ENCODE assay signal across 31 mouse cellular contexts in genomic region chr6:148768419-148768818, GRCm38 (mm10).
DNase-seq lines count a peak whose midpoint lies in the region; ATAC-seq and TF ChIP-seq lines count a peak whose summit lies in the region.
"Had no signal": no experiment of that assay in that cellular context is flagged by ENCODE, and none has a peak within 500 bp of the region (broad histone marks: within the 10 kb centered on the region; RNA-seq: fewer than 3 reads in every experiment).

No protein-coding gene starts in this region.

- TF ChIP-seq EP300 in ES-Bruce4 (IDR thresholded peaks at IDR 0.05; ENCODE audit: insufficient read depth, low read depth, low read length) = no peak

- WGBS in forebrain, embryonic 13.5 days = 84% methylated on average over 12 of the region's 12 CpGs
- WGBS in forebrain, embryonic 16.5 days = 84% methylated on average over 12 of the region's 12 CpGs
- WGBS in midbrain, embryonic 11.5 days = 82% methylated on average over 12 of the region's 12 CpGs
- WGBS in midbrain, embryonic 14.5 days = 80% methylated on average over 12 of the region's 12 CpGs
- WGBS in intestine, embryonic 15.5 days = 90% methylated on average over 12 of the region's 12 CpGs

- no peak overlapping the region for H3K4me3 ChIP-seq in forebrain, embryonic 13.5 days
- no peak overlapping the region for H3K4me3 ChIP-seq in forebrain, embryonic 16.5 days (replicated peaks; ENCODE audit: low read length)
- no peak overlapping the region for H3K4me3 ChIP-seq in midbrain, embryonic 11.5 days (ENCODE audit: low read depth, low read length)
- no peak overlapping the region for H3K4me3 ChIP-seq in midbrain, embryonic 14.5 days (replicated peaks; ENCODE audit: low read depth, low read length)
- peak overlapping the region; percentile 15 for H3K4me3 ChIP-seq in ES-Bruce4 (ENCODE audit: low read depth, low read length)
- H3K4me3 ChIP-seq in intestine, embryonic 15.5 days (replicated peaks) = no peak overlapping the region
- H3K4me3 ChIP-seq: forebrain, embryonic 12.5 days; heart, embryonic 13.5 days; limb, embryonic 12.5 days; liver, embryonic 13.5 days; megakaryocyte, embryonic 14.5 days; neural tube, embryonic 13.5 days; stomach, embryonic 15.5 days had no signal

- H3K9ac ChIP-seq in forebrain, embryonic 13.5 days = no peak overlapping the region
- no peak overlapping the region for H3K9ac ChIP-seq in forebrain, embryonic 16.5 days (replicated peaks; ENCODE audit: low read depth, low read length)
- no peak overlapping the region for H3K9ac ChIP-seq in midbrain, embryonic 11.5 days (ENCODE audit: low read length)
- H3K9ac ChIP-seq in midbrain, embryonic 14.5 days (replicated peaks; ENCODE audit: low read length) = no peak overlapping the region
- peak overlapping the region; percentile 31; the same call in 1 of the 2 replicates for H3K9ac ChIP-seq in ES-Bruce4 (ENCODE audit: low read depth, poor library complexity, severe bottlenecking)
- no peak overlapping the region for H3K9ac ChIP-seq in intestine, embryonic 15.5 days
- H3K9ac ChIP-seq: forebrain, embryonic 12.5 days; heart, embryonic 13.5 days; hindbrain, embryonic 14.5 days; limb, embryonic 12.5 days; liver, embryonic 13.5 days; neural tube, embryonic 13.5 days; stomach, embryonic 15.5 days had no signal

- H3K36me3 ChIP-seq in forebrain, embryonic 13.5 days (ENCODE audit: poor library complexity, severe bottlenecking) = peaks cover 25% of the 10 kb centered on the region
- H3K36me3 ChIP-seq in forebrain, embryonic 16.5 days (ENCODE audit: control insufficient read depth, insufficient read depth) = 0 out of 2 replicates have a peak, but pooled peaks cover 3% of the 10 kb centered on the region
- no peaks in the 10 kb centered on the region for H3K36me3 ChIP-seq in midbrain, embryonic 11.5 days (ENCODE audit: control insufficient read depth, insufficient read depth, low read length)
- peaks cover 18% of the 10 kb centered on the region for H3K36me3 ChIP-seq in midbrain, embryonic 14.5 days (ENCODE audit: control insufficient read depth, insufficient read depth, low read length)
- 0 out of 2 replicates have a peak, but pooled peaks cover 2% of the 10 kb centered on the region for H3K36me3 ChIP-seq in ES-Bruce4 (ENCODE audit: control insufficient read depth, insufficient read depth, low read length, poor library complexity, severe bottlenecking)
- H3K36me3 ChIP-seq in intestine, embryonic 15.5 days = no peaks in the 10 kb centered on the region

- H3K27ac ChIP-seq in forebrain, embryonic 13.5 days = no peak overlapping the region
- no peak overlapping the region for H3K27ac ChIP-seq in forebrain, embryonic 16.5 days (ENCODE audit: low read length)
- H3K27ac ChIP-seq in midbrain, embryonic 11.5 days (ENCODE audit: low read depth, low read length) = no peak overlapping the region
- no peak overlapping the region for H3K27ac ChIP-seq in midbrain, embryonic 14.5 days (replicated peaks; ENCODE audit: low read depth, low read length)
- H3K27ac ChIP-seq in ES-Bruce4 (ENCODE audit: insufficient read depth, low read length) = no peak overlapping the region
- no peak overlapping the region for H3K27ac ChIP-seq in intestine, embryonic 15.5 days
- H3K27ac ChIP-seq: forebrain, embryonic 12.5 days; heart, embryonic 13.5 days; hindbrain, embryonic 14.5 days; kidney, postnatal 0 days; limb, embryonic 12.5 days; liver, embryonic 13.5 days; neural tube, embryonic 13.5 days; stomach, embryonic 15.5 days had no signal

- H3K9me3 ChIP-seq in forebrain, embryonic 13.5 days (replicated peaks) = 0 out of 2 replicates have a peak, but pooled peaks cover 5% of the 10 kb centered on the region
- H3K9me3 ChIP-seq in forebrain, embryonic 16.5 days (ENCODE audit: control insufficient read depth, low read length) = no peaks in the 10 kb centered on the region
- H3K9me3 ChIP-seq in midbrain, embryonic 11.5 days (ENCODE audit: control insufficient read depth, low read length) = no peaks in the 10 kb centered on the region
- no peaks in the 10 kb centered on the region for H3K9me3 ChIP-seq in midbrain, embryonic 14.5 days (ENCODE audit: control insufficient read depth, low read length)
- H3K9me3 ChIP-seq in ES-Bruce4 (replicated peaks; ENCODE audit: control insufficient read depth, insufficient read depth, low read length, poor library complexity, severe bottlenecking) = no peaks in the 10 kb centered on the region
- H3K9me3 ChIP-seq in intestine, embryonic 15.5 days = no peaks in the 10 kb centered on the region
- H3K9me3 ChIP-seq: forebrain, embryonic 12.5 days; limb, embryonic 12.5 days; liver, embryonic 13.5 days; stomach, embryonic 15.5 days had no signal

- no peak for TF ChIP-seq CTCF in ES-Bruce4 (IDR thresholded peaks at IDR 0.05; ENCODE audit: low read depth, low read length)

- H3K27me3 ChIP-seq in forebrain, embryonic 13.5 days = no peaks in the 10 kb centered on the region
- H3K27me3 ChIP-seq in forebrain, embryonic 16.5 days (replicated peaks; ENCODE audit: control insufficient read depth, insufficient read depth, low read length) = no peaks in the 10 kb centered on the region
- no peaks in the 10 kb centered on the region for H3K27me3 ChIP-seq in midbrain, embryonic 11.5 days (ENCODE audit: control insufficient read depth, insufficient read depth, low read length)
- H3K27me3 ChIP-seq in midbrain, embryonic 14.5 days (ENCODE audit: control insufficient read depth, insufficient read depth, low read length) = no peaks in the 10 kb centered on the region
- H3K27me3 ChIP-seq in ES-Bruce4 (ENCODE audit: control insufficient read depth, insufficient read depth, low read length, poor library complexity, severe bottlenecking) = no peaks in the 10 kb centered on the region
- H3K27me3 ChIP-seq in intestine, embryonic 15.5 days (replicated peaks) = no peaks in the 10 kb centered on the region
- H3K27me3 ChIP-seq: forebrain, embryonic 12.5 days; heart, embryonic 13.5 days; limb, embryonic 12.5 days; liver, embryonic 13.5 days; megakaryocyte, embryonic 14.5 days; neural tube, embryonic 13.5 days; stomach, embryonic 15.5 days had no signal

- peak; percentile 57 for DNase-seq in midbrain, embryonic 11.5 days (ENCODE audit: low spot score, missing footprints)
- no peak for DNase-seq in midbrain, embryonic 14.5 days
- DNase-seq in ZHBTc4 (ENCODE audit: low read depth, low spot score) = peak; percentile 75
- DNase-seq in ovary, postnatal 14 days (ENCODE audit: low spot score) = no peak
- DNase-seq: adrenal gland, postnatal 25 days; cerebellum, adult 8-10 months; cerebellum, postnatal 36 days; embryo, embryonic 11 days; gastrocnemius, postnatal 10 days; heart, adult 18-20 months; heart, postnatal 14 days; kidney, adult 2 months; liver, embryonic 13.5 days; lung, adult 2 months; right cerebral cortex, adult 18-20 months; right cerebral cortex, postnatal 4 days; thymus, adult 2 months had no signal

- TF ChIP-seq POLR2A in ES-Bruce4 (IDR thresholded peaks at IDR 0.05; ENCODE audit: insufficient read depth, low read length) = no peak

- peak; percentile 41; the same call in 1 of the 2 replicates for ATAC-seq in forebrain, embryonic 13.5 days
- no peak for ATAC-seq in forebrain, embryonic 16.5 days
- 0 out of 2 replicates have a peak, but pooled peaks have one; percentile 40 for ATAC-seq in midbrain, embryonic 11.5 days (ENCODE audit: low FRiP score)
- no peak for ATAC-seq in midbrain, embryonic 14.5 days (ENCODE audit: low FRiP score, low TSS enrichment)
- no peak for ATAC-seq in intestine, embryonic 15.5 days
- ATAC-seq: CD4-positive, CD25-positive, alpha-beta regulatory T cell, adult 4 months; inflammation-experienced regulatory T-cells, adult 6 months had no signal

- H3K4me2 ChIP-seq in forebrain, embryonic 13.5 days = no peak overlapping the region
- H3K4me2 ChIP-seq in forebrain, embryonic 16.5 days (ENCODE audit: low read length) = no peak overlapping the region
- no peak overlapping the region for H3K4me2 ChIP-seq in midbrain, embryonic 11.5 days
- H3K4me2 ChIP-seq in midbrain, embryonic 14.5 days (ENCODE audit: low read length) = no peak overlapping the region
- no peak overlapping the region for H3K4me2 ChIP-seq in intestine, embryonic 15.5 days (replicated peaks)
- H3K4me2 ChIP-seq: forebrain, embryonic 12.5 days; heart, embryonic 13.5 days; hindbrain, embryonic 14.5 days; limb, embryonic 12.5 days; liver, embryonic 13.5 days; neural tube, embryonic 13.5 days; stomach, embryonic 15.5 days had no signal

- H3K4me1 ChIP-seq in forebrain, embryonic 13.5 days = no peaks in the 10 kb centered on the region
- no peaks in the 10 kb centered on the region for H3K4me1 ChIP-seq in forebrain, embryonic 16.5 days (replicated peaks; ENCODE audit: control insufficient read depth, insufficient read depth, low read length)
- no peaks in the 10 kb centered on the region for H3K4me1 ChIP-seq in midbrain, embryonic 11.5 days (ENCODE audit: control insufficient read depth, insufficient read depth, low read length)
- H3K4me1 ChIP-seq in midbrain, embryonic 14.5 days (ENCODE audit: control insufficient read depth, insufficient read depth, low read length) = no peaks in the 10 kb centered on the region
- H3K4me1 ChIP-seq in ES-Bruce4 (ENCODE audit: control insufficient read depth, insufficient read depth, low read length) = no peaks in the 10 kb centered on the region
- no peaks in the 10 kb centered on the region for H3K4me1 ChIP-seq in intestine, embryonic 15.5 days (replicated peaks)
- H3K4me1 ChIP-seq: forebrain, embryonic 12.5 days; heart, embryonic 13.5 days; limb, embryonic 12.5 days; liver, embryonic 13.5 days; megakaryocyte, embryonic 14.5 days; neural tube, embryonic 13.5 days; stomach, embryonic 15.5 days had no signal

Comparison
In these comparisons a context has a peak if more than half of its experiments do, and no peak if none do; other contexts are left out.
1. ATAC-seq: peak in forebrain, embryonic 13.5 days (single experiment) and midbrain, embryonic 11.5 days (single experiment); none in forebrain, embryonic 16.5 days (single experiment), midbrain, embryonic 14.5 days (single experiment) and intestine, embryonic 15.5 days (single experiment).
2. DNase-seq: peak in midbrain, embryonic 11.5 days (single experiment) and ZHBTc4 (single experiment); none in midbrain, embryonic 14.5 days (single experiment) and ovary, postnatal 14 days (single experiment).